Mouse (Mus musculus) urinary bladder, postnatal 14 days (tissue): ENCODE results near the gene Ubtf.
"Not testable (repeated sequence)": the region's sequence is repeated elsewhere in the genome, so short reads cannot be mapped to it uniquely, and the experiment has no call there.

Experiments
- DNase-seq: peaks from one replicate; pipeline ENCODE4 v3.0.0; 2021; ENCODE audit warnings: low spot score

The Ubtf gene

GRCm38 (mm10) chr11:102319410-102319792, at the start of gene Ubtf:
Ubtf (minus strand) TSS chr11:102319742.
- peak; percentile 82 for DNase-seq

DNA sequence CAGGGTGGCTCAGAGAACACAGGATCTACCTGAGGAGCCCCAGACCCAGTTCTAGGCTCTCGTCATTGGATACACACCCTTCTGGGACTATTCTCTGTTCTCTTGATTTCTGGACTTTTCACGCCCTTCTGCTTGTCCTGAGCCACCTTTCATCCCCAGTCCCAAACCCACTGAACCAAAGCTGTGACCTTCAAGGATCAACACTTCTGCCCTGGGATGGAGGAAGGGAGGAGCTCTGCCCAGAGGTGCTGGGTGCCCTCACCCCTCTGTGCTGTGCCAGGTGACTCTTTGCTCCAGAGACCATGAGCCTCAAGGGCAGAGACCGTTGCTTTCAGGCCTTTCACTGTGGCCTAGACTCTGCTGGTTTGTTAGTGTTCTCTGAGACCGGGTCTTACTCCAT, 49.7 kb upstream of the Ubtf start:
- no peak for DNase-seq

- no peak for DNase-seq
Measured at GRCm38 (mm10) chr11:102368347-102368746, 48.8 kb upstream of the Ubtf start.

GRCm38 (mm10) chr11:102367504-102368280, 48.1 kb upstream of the Ubtf start:
- no peak for DNase-seq

DNA sequence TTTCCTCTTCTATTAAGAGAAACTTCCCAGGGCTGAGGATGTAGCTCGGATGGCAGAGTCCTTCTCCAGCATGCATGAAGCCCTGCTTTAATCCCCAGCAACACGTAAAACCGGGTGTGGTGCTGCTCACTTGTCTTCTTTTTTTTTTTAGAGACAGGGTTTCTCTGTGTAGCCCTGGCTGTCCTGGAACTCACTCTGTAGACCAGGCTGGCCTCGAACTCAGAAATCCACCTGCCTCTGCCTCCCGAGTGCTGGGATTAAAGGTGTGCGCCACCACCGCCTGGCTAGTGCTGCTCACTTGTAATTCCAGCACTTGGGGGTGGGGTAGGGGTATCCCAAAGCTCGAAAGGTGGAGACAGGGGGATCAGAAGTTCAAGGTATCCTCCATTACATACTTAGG, 46.6 kb upstream of the Ubtf start, which contains the start of gene Slc4a1:
Gene Slc4a1 (minus strand): TSS at position 101 of the 400 bp plus-strand sequence.
- DNase-seq, result not testable (repeated sequence)

GRCm38 (mm10) chr11:102365699-102366098, 46.2 kb upstream of the Ubtf start:
- DNase-seq, result no peak

DNA sequence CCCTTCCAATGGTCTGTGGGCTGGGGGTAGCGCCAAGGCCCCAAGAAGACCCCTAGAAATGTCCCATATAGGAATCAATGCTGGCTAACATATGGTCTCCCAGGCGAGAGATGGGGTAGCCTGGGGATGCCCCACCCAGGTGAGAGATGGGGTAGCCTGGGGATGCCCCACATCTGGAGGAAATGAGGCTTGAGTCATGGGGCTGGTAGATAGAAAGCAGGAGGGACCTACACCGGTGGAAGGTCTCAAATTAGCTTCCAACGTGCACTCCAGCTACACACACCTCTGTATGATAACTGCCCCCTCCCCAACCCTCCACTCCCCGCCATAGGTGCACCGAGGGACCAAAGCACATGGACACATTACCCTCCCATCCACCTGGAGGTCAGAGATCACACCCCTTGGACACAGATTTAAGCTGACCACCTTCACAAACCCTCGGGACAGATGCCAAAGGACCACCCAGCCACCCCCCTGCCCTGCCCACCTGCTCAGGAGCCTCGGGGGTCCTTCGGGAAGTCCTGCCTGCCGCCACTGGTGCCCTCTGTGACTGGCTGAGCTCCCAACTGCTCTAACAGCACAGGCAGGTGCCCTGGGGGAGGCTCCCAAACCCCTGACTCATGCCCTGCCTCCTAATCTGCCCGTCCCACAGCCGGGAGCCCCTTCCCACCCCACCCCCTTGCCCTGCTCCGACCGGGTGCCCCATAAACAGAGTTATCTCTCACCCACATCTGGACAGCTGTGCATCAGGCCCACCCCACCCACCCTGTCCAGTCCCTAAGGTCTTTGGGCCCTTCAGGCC, 45.2 kb upstream of the Ubtf start:
- DNase-seq, result no peak

DNA sequence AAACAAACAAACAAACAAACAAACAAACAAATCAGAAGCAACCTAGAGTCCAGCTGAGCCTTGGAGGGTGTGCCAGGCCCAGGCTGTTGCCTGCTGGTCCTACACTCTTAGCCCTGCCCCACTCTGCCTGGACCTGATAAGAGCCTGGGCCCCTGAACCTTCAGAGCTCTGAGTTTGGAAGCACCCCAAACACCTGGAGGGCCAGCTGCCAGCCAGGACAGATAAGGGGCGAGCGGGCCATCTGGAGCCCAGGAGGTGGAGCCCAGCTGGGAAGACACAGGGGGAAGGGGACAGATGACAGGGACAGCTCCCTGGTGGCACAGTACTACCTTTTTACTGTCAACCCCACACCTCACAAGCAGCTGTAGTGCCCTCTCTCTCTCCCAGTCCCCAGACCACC, 44.1 kb upstream of the Ubtf start:
- DNase-seq, result no peak

GRCm38 (mm10) chr11:102361776-102362495, 42.4 kb upstream of the Ubtf start:
- DNase-seq, result no peak

GRCm38 (mm10) chr11:102358365-102358764, 38.8 kb upstream of the Ubtf start:
- no peak for DNase-seq

DNA sequence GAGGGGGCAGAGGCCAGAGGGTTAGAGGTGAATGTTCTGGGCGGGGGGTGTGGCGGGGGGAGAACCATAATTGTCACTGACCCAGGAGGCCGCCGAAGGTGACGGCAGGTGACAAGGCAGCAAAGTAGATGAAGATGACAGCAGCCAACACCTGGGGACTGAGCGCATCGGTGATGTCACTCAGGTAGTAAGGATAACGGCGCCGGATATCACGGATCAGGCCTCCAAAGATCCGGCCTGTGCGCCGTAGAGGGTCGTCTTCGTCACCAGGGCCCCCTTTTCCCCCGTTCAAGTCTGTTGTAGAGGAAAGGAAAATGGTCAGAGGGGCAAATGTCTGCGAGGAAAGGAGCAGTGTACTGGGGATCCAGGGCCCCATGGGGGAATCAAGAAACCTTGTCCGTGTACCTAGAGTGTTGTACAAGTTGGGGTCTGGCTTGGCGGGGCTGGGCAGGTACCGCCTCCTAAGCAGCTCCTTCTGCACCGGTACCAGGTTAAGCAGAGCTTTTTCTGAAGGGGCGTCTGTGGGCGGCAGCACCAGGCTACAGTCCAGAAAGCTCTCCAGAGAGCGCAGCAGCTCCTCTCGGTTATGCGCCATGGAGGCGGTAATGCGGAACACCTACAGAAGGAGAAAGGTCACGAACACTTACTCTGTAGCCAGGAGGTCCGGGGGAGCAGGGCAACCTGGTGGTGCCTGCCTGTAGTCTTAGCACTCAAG, 37.3 kb upstream of the Ubtf start:
- DNase-seq, result no peak

- DNase-seq, result no peak
Measured at GRCm38 (mm10) chr11:102356190-102356589, 36.6 kb upstream of the Ubtf start.

DNA sequence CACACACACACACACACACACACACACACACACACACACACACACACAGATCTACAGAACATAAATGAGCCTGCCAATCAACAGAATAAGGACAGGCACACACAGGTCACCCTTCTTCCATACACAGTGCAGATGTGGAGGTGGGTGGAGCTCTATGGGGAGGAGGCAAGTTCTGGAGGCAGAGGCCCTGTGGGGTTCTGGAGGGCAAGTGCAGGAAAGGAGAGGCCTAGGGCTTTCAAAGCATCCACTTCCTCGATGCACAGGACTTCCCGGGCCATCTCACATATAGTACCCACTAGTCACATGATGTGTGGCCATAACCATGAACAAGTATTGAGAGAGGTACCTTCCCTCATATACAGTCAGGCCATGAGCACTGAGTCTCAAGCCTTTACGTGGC, 36.0 kb upstream of the Ubtf start:
- no peak for DNase-seq

GRCm38 (mm10) chr11:102353021-102353431, 33.5 kb upstream of the Ubtf start:
- DNase-seq, result no peak

DNA sequence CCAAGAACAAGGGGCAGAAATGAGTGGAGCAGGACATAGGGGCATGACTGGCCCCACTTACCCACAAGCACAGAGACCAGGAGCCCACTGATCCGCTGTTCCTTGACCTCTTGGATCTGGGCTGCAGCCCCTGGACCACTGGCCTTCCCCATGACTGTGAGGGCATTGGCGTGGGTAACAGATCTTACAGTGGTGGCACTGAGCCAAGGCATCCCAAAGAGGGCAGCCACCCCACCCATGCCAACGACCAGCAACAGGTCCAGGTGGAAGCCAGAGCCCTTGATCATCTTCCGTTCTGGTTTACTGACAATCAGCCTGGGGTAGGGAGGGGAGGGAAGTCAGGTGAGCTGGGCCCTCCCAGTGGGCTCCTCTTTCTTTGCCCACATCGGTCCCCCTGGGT, 32.8 kb upstream of the Ubtf start:
- no peak for DNase-seq

GRCm38 (mm10) chr11:102350981-102351523, 31.5 kb upstream of the Ubtf start:
- no peak for DNase-seq

DNA sequence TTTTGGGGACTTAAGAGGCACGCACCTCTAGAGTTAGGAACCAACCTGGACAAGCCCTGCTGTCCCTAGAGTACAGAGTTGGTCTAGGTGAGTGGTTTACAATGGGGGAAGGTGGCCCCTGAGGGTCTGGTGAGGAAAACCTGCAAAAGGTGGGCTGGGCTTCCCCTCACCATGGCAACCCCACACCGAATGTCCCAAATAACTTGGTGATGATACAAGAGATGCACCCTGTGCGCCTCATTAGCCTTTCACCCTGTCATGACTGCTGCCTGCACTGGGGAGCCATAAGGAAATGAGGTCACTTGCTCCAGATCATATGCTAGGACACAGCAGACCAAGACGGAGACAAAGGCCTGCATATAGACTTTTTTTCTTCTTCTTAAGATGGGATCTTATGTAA, 30.9 kb upstream of the Ubtf start:
- DNase-seq, result no peak

- no peak for DNase-seq
Measured at GRCm38 (mm10) chr11:102349189-102349954, 29.8 kb upstream of the Ubtf start.

GRCm38 (mm10) chr11:102348771-102349170, 29.2 kb upstream of the Ubtf start:
- no peak for DNase-seq

DNA sequence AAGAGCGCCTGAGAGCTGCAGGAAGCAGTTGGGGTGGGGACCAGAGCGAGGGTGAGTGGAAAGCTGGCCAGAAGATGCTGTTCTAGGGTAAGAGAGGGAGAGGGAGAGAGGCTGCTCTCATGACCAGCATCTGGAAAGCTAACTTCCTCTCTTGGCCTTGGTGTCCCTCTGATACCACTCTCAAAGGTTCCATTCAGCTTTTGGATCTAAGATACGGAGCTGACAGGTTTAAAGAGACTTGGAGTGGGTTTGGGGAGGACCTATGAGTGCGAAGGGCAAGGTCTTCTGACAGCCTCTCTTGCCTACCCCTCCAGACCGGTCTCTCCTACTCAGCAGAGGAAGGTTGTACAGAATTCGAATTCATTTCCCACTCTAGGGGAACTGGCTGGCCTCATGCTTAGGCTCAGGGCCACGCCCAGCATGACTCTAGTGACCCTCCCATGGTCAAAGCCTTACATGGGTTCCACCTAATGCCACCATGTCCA, 28.6 kb upstream of the Ubtf start:
- no peak for DNase-seq

GRCm38 (mm10) chr11:102347683-102348082, 28.1 kb upstream of the Ubtf start:
- no peak for DNase-seq
